Mouse (Mus musculus): Measurements from ENCODE around the gene 4930452B06Rik. TPM values are rescaled to one million over a fixed set of nuclear protein-coding genes. Genes with fewer than 3 reads are reported as not detected.

The 4930452B06Rik gene
- polyA plus RNA-seq, 1 experiment from 2014 or later = 19.2 TPM

- no peak overlapping the region for H3K4me3 ChIP-seq
- no peaks in the 10 kb centered on the region for H3K4me1 ChIP-seq (replicated peaks)
- H3K4me2 ChIP-seq = no peak overlapping the region
- H3K27me3 ChIP-seq = no peaks in the 10 kb centered on the region
- no peak overlapping the region for H3K27ac ChIP-seq
- no peaks in the 10 kb centered on the region for H3K36me3 ChIP-seq
- no peak for ATAC-seq (replicated peaks; ENCODE audit: insufficient number of reproducible peaks, insufficient read depth, low FRiP score, low read depth)
- no peak overlapping the region for H3K9ac ChIP-seq
- 82% methylated on average over 3 of the region's 3 CpGs for WGBS
- H3K9me3 ChIP-seq (replicated peaks) = no peaks in the 10 kb centered on the region
Observed at GRCm38 (mm10) chr14:8403310-8403709, 262.7 kb downstream of the 4930452B06Rik start.

- Histone ChIP-seq H3K4me2 (no peak overlapping the region), H3K4me1 (replicated peaks) (no peaks in the 10 kb centered on the region), H3K36me3 (no peaks in the 10 kb centered on the region), H3K27ac (no peak overlapping the region), H3K9me3 (replicated peaks) (no peaks in the 10 kb centered on the region), H3K27me3 (no peaks in the 10 kb centered on the region), H3K9ac (no peak overlapping the region), H3K4me3 (no peak overlapping the region)
- no peak for ATAC-seq (replicated peaks; ENCODE audit: insufficient number of reproducible peaks, insufficient read depth, low FRiP score, low read depth)
Observed at GRCm38 (mm10) chr14:8398507-8398906, 267.5 kb downstream of the 4930452B06Rik start.

- Histone ChIP-seq H3K4me3 (no peak overlapping the region), H3K27me3 (no peaks in the 10 kb centered on the region), H3K4me1 (replicated peaks) (no peaks in the 10 kb centered on the region), H3K4me2 (no peak overlapping the region), H3K36me3 (no peaks in the 10 kb centered on the region), H3K9me3 (replicated peaks) (no peaks in the 10 kb centered on the region), H3K27ac (no peak overlapping the region), H3K9ac (no peak overlapping the region)
- WGBS = 36% methylated on average over 7 of the region's 7 CpGs
- no peak for ATAC-seq (replicated peaks; ENCODE audit: insufficient number of reproducible peaks, insufficient read depth, low FRiP score, low read depth)
Observed at GRCm38 (mm10) chr14:8395690-8396287, 270.3 kb downstream of the 4930452B06Rik start.

GRCm38 (mm10) chr14:8392181-8392825 is 273.7 kb downstream of the 4930452B06Rik start:
- Histone ChIP-seq H3K27me3 (no peaks in the 10 kb centered on the region), H3K4me2 (no peak overlapping the region), H3K27ac (no peak overlapping the region), H3K9me3 (replicated peaks) (no peaks in the 10 kb centered on the region), H3K36me3 (no peaks in the 10 kb centered on the region), H3K4me1 (replicated peaks) (no peaks in the 10 kb centered on the region), H3K4me3 (no peak overlapping the region), H3K9ac (no peak overlapping the region)
- no peak for ATAC-seq (replicated peaks; ENCODE audit: insufficient number of reproducible peaks, insufficient read depth, low FRiP score, low read depth)
- 56% methylated on average over 6 of the region's 6 CpGs for WGBS

All from heart, embryonic 15.5 days (tissue).